Mouse (Mus musculus) forebrain, embryonic 14.5 days (tissue): ENCODE results near the gene Baz2b. TPM values are rescaled to one million over a fixed set of nuclear protein-coding genes. Genes with fewer than 3 reads are reported as not detected.

Experiments
- ATAC-seq: fragments of 200-750 bp; cut with Nextera tagmentation; 2 replicates; pipeline ENCODE4 v1.8.0; 2017; ENCODE audit warnings: mild to moderate bottlenecking, moderate library complexity
- DNase-seq: peaks from one replicate; pipeline ENCODE4 v3.0.0-alpha.2; 2015; ENCODE audit warnings: low spot score
- H3K27ac ChIP-seq: fragments of 300-500 bp; sonication (generic); 2 replicates; pipeline ENCODE4 v1.5.1; 2014; ENCODE audit warnings: low read depth, mild to moderate bottlenecking, control low read depth, low read length, moderate library complexity
- H3K27me3 ChIP-seq: fragments of 300-500 bp; sonication (generic); replicated peaks from 2 replicates; pipeline ENCODE4 v1.6.1; 2014; ENCODE audit warnings: low read length, control low read depth, mixed read lengths; ENCODE audit not compliant: control insufficient read depth, insufficient read depth
- H3K36me3 ChIP-seq: fragments of 300-500 bp; sonication (generic); 2 replicates; pipeline ENCODE4 v1.6.1; 2014; ENCODE audit warnings: low read length, control low read depth; ENCODE audit not compliant: control insufficient read depth, insufficient read depth
- H3K4me1 ChIP-seq: fragments of 300-500 bp; sonication (generic); 2 replicates; pipeline ENCODE4 v1.6.1; 2014; ENCODE audit warnings: antibody characterized with exemption, low read length, control low read depth; ENCODE audit not compliant: control insufficient read depth, insufficient read depth
- H3K4me2 ChIP-seq: fragments of 300-500 bp; sonication (generic); 2 replicates; pipeline ENCODE4 v1.6.1; 2014; ENCODE audit warnings: mild to moderate bottlenecking, control low read depth, low read length
- H3K4me3 ChIP-seq: fragments of 300-500 bp; sonication (generic); 2 replicates; pipeline ENCODE4 v1.5.1; 2014; ENCODE audit warnings: low read depth, low read length, control low read depth
- H3K9ac ChIP-seq: fragments of 300-500 bp; sonication (generic); 2 replicates; pipeline ENCODE4 v1.6.1; 2014; ENCODE audit warnings: mild to moderate bottlenecking, low read length, control low read depth, moderate library complexity
- H3K9me3 ChIP-seq: fragments of 300-500 bp; sonication (generic); replicated peaks from 2 replicates; pipeline ENCODE4 v1.6.1; 2016; ENCODE audit warnings: low read length, control low read depth, mixed read lengths; ENCODE audit not compliant: control insufficient read depth
- WGBS: fragments of 180-500 bp; shearing (Covaris S2); extraction: QIAGEN DNeasy Blood & Tissue Kit; methylation state at CpG from one replicate; pipeline ENCODE4 v1.1.7; 2014; 5-methylcytosine and 5-hydroxymethylcytosine counted together
- polyA plus RNA-seq: library from polyadenylated mRNA; unstranded; fragments of >200 nt; fragmentation: Nextera tagmentation; extraction: Ambion mirVana; gene quantifications from 2 replicates; pipeline ENCODE4 v1.2.1, GENCODE M21; 2014

The Baz2b gene
- polyA plus RNA-seq, 1 experiment from 2014 or later = 40.4 TPM

- H3K4me3 ChIP-seq = no peak overlapping the region
- 83% methylated on average over 2 of the region's 2 CpGs for WGBS
- no peak for DNase-seq
- H3K9ac ChIP-seq = no peak overlapping the region
- no peaks in the 10 kb centered on the region for H3K4me1 ChIP-seq
- ATAC-seq = no peak
- H3K27me3 ChIP-seq = no peaks in the 10 kb centered on the region
- H3K4me2 ChIP-seq = no peak overlapping the region
- no peaks in the 10 kb centered on the region for H3K36me3 ChIP-seq
- H3K27ac ChIP-seq = no peak overlapping the region
- no peaks in the 10 kb centered on the region for H3K9me3 ChIP-seq
Measured at GRCm38 (mm10) chr2:60133072-60133471, 76.6 kb downstream of the Baz2b start.

- Histone ChIP-seq H3K4me2 (no peak overlapping the region), H3K27me3 (no peaks in the 10 kb centered on the region), H3K9me3 (no peaks in the 10 kb centered on the region), H3K4me1 (no peaks in the 10 kb centered on the region), H3K4me3 (no peak overlapping the region), H3K27ac (no peak overlapping the region), H3K9ac (no peak overlapping the region), H3K36me3 (no peaks in the 10 kb centered on the region)
- ATAC-seq (no peak), DNase-seq (no peak)
- WGBS = 73% methylated on average over 10 of the region's 10 CpGs
Measured at GRCm38 (mm10) chr2:60132269-60133042, 77.2 kb downstream of the Baz2b start.

- Histone ChIP-seq H3K36me3 (no peaks in the 10 kb centered on the region), H3K9me3 (no peaks in the 10 kb centered on the region), H3K4me3 (no peak overlapping the region), H3K4me1 (peaks cover 3% of the 10 kb centered on the region; the same call in 1 of the 2 replicates), H3K9ac (no peak overlapping the region), H3K27ac (no peak overlapping the region), H3K4me2 (no peak overlapping the region), H3K27me3 (no peaks in the 10 kb centered on the region)
- ATAC-seq (no peak), DNase-seq (no peak)
- WGBS = 95% methylated on average over 7 of the region's 7 CpGs
Measured at GRCm38 (mm10) chr2:60128631-60129030, 81.0 kb downstream of the Baz2b start.

GRCm38 (mm10) chr2:60126831-60127230 is 82.8 kb downstream of the Baz2b start:
- peak overlapping the region; percentile 59 for H3K4me2 ChIP-seq
- 1% methylated on average over 7 of the region's 7 CpGs for WGBS
- H3K36me3 ChIP-seq = no peaks in the 10 kb centered on the region
- peak overlapping the region; percentile 35; the same call in 1 of the 2 replicates for H3K9ac ChIP-seq
- no peaks in the 10 kb centered on the region for H3K9me3 ChIP-seq
- peak overlapping the region; percentile 19 for H3K4me3 ChIP-seq
- ATAC-seq (peak; percentile 64), DNase-seq (peak; percentile 92)
- no peak overlapping the region for H3K27ac ChIP-seq
- peaks cover 8% of the 10 kb centered on the region; the same call in 1 of the 2 replicates for H3K4me1 ChIP-seq
- H3K27me3 ChIP-seq = no peaks in the 10 kb centered on the region

GRCm38 (mm10) chr2:60126292-60126691 is 83.3 kb downstream of the Baz2b start:
- H3K4me2 ChIP-seq = peak overlapping the region; percentile 59
- peak overlapping the region; percentile 99; the same call in 1 of the 2 replicates for H3K9ac ChIP-seq
- 3% methylated on average over 8 of the region's 8 CpGs for WGBS
- H3K36me3 ChIP-seq = no peaks in the 10 kb centered on the region
- H3K27me3 ChIP-seq = no peaks in the 10 kb centered on the region
- ATAC-seq = no peak
- H3K27ac ChIP-seq = peak overlapping the region; percentile 99; the same call in 1 of the 2 replicates
- peak overlapping the region; percentile 90 for H3K4me3 ChIP-seq
- DNase-seq = no peak
- H3K4me1 ChIP-seq = peaks cover 11% of the 10 kb centered on the region; the same call in 1 of the 2 replicates
- no peaks in the 10 kb centered on the region for H3K9me3 ChIP-seq

GRCm38 (mm10) chr2:60125049-60126004 is 84.3 kb downstream of the Baz2b start:
- H3K36me3 ChIP-seq = no peaks in the 10 kb centered on the region
- H3K27ac ChIP-seq = peak overlapping the region; percentile 99
- peak overlapping the region; percentile 99 for H3K9ac ChIP-seq
- H3K4me3 ChIP-seq = peak overlapping the region; percentile 90
- H3K4me1 ChIP-seq = peaks cover 13% of the 10 kb centered on the region; the same call in 1 of the 2 replicates
- under 1% methylated on average over 82 of the region's 83 CpGs for WGBS
- DNase-seq = peak; percentile 86
- H3K27me3 ChIP-seq = no peaks in the 10 kb centered on the region
- H3K4me2 ChIP-seq = peak overlapping the region; percentile 59
- H3K9me3 ChIP-seq = no peaks in the 10 kb centered on the region
- peak; percentile 65 for ATAC-seq

GRCm38 (mm10) chr2:60124648-60125048 is 85.0 kb downstream of the Baz2b start:
- no peaks in the 10 kb centered on the region for H3K27me3 ChIP-seq
- H3K4me3 ChIP-seq = peak overlapping the region; percentile 90
- H3K9ac ChIP-seq = peak overlapping the region; percentile 99
- no peaks in the 10 kb centered on the region for H3K9me3 ChIP-seq
- peak; percentile 74 for DNase-seq
- H3K27ac ChIP-seq = peak overlapping the region; percentile 99
- no peaks in the 10 kb centered on the region for H3K36me3 ChIP-seq
- H3K4me2 ChIP-seq = peak overlapping the region; percentile 59
- peak; percentile 41 for ATAC-seq
- WGBS = 0% methylated on average over 26 of the region's 47 CpGs
- peaks cover 13% of the 10 kb centered on the region; the same call in 1 of the 2 replicates for H3K4me1 ChIP-seq

GRCm38 (mm10) chr2:60123911-60124647 is 85.6 kb downstream of the Baz2b start:
- Histone ChIP-seq H3K27ac (peak overlapping the region; percentile 99), H3K36me3 (no peaks in the 10 kb centered on the region), H3K4me3 (peak overlapping the region; percentile 90), H3K4me2 (peak overlapping the region; percentile 59), H3K27me3 (no peaks in the 10 kb centered on the region), H3K9me3 (no peaks in the 10 kb centered on the region), H3K4me1 (peaks cover 15% of the 10 kb centered on the region; the same call in 1 of the 2 replicates), H3K9ac (peak overlapping the region; percentile 99)
- WGBS = 4% methylated on average over 13 of the region's 13 CpGs
- no peak for DNase-seq
- no peak for ATAC-seq
